Mouse (Mus musculus) forelimb bud, embryonic 11.5 days (tissue): ENCODE measurements around the gene Gm29423.
"Not testable (repeated sequence)": the region's sequence is repeated elsewhere in the genome, so short reads cannot be mapped to it uniquely, and the experiment has no call there.

Experiments used
- DNase-seq: peaks from one replicate; pipeline ENCODE4 v3.0.0-alpha.2; 2012; ENCODE audit warnings: low read depth, low spot score

Gene Gm29423

DNA sequence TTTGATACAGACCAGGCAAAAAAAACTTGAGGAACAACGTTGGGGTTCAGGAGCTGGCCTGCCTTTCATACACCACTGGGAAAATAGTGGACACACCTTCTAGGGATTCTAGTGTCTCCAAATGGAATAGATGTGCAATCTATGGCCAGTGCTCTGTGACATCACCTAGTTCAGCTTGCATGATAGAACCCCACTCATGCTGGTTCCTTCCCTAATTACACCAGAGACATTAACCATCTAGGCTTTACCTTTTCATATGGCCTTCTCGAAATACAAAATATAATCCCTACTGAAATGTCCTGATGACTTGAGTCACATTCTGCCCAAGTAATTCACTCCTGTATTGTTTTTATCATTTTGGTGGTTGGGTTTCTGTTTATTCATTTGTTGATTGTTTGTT, at the start of gene Gm29423, which contains the start of gene Gm29644:
Gm29423 (minus strand) TSS at position 101 of the 400 bp plus-strand sequence.
Gm29644 (minus strand) TSS at position 157 of the 400 bp plus-strand sequence.
- DNase-seq: not testable (repeated sequence)

DNA sequence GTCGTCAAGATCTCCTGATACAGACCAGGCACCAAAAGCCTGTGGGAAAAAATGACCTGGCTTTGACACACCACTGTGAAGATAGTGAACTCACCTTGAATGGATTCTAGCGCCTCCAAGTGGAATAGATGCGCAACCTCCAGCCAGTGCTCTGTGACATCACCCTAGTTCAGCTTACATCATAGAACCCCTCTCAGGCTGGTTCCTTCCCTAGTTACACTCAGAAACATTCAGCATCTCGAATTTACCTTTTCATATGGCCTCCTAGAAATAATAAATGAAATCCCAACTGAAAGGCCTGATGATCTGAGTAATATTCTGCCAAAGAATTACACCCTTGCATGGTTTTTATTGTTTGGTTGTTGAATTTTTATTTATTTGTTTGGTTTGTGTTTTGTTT, 29.5 kb downstream of the Gm29423 start, which contains the start of gene Gm21118:
Gm21118 (minus strand) TSS at position 101 of the 400 bp plus-strand sequence.
- not testable (repeated sequence) for DNase-seq
